Mouse (Mus musculus) spleen, postnatal 36 days (tissue): ENCODE data around the gene Syt13.

Experiments
- DNase-seq, 2 experiments: peaks; one replicate each; pipeline ENCODE4 v3.0.0; 2022; ENCODE audit warnings: low spot score in 2 of 2, mixed read lengths in 1 of 2

The Syt13 gene

DNA sequence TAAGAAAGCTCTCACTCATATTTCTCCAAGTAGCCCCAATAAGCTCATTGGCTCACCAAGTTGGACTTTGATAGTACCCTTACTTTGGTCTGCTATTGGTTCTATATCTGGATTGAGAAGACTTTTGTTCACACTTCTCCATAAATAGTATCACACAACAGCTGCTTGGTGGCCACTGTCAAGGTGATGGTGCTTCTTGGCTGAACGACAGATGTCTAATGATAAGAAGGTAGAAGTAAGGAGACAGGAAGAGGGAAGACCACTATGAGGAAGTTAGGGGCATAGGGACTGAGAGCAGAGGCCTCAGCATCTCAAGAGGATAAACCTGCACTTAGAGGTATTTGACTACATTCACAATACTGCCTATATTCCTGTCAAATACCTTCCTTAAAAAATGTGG lies 49.4 kb downstream of the Syt13 start:
- DNase-seq = no peak

GRCm38 (mm10) chr2:92966257-92966656 lies 51.4 kb downstream of the Syt13 start:
- no peak for DNase-seq

- no peak for DNase-seq
Observed at GRCm38 (mm10) chr2:92967032-92967838, 52.3 kb downstream of the Syt13 start.

- no peak for DNase-seq
Observed at GRCm38 (mm10) chr2:92967839-92968166, 52.9 kb downstream of the Syt13 start.

- no peak for DNase-seq
Observed at GRCm38 (mm10) chr2:92971069-92971468, 56.2 kb downstream of the Syt13 start.

GRCm38 (mm10) chr2:92971536-92971935 lies 56.6 kb downstream of the Syt13 start:
- no peak for DNase-seq

DNA sequence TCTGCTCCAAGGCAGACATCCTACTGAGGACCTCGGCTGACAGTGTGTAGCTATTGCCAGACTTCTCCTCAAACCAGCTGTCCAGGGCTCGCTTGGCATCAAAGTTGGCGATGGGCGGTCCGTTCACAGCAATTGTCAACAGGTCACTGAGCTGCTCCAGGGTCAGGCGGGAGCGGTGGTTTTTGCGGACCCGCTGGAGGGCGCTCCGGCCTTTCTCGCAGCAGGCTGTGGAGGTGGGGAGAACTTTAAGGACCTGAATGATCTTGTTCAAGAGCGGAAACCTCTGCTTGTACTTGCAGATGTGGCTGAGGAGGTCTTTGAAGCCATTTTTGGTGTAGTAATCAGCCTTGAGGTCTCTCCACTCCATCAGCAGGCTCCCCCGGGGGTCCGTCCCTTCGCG lies 57.2 kb downstream of the Syt13 start:
- no peak for DNase-seq

GRCm38 (mm10) chr2:92973646-92974045 lies 58.7 kb downstream of the Syt13 start:
- no peak for DNase-seq

- peak in 1 of 2 experiments; percentile 6 for DNase-seq
Observed at GRCm38 (mm10) chr2:92975031-92975790, 60.3 kb downstream of the Syt13 start.

DNA sequence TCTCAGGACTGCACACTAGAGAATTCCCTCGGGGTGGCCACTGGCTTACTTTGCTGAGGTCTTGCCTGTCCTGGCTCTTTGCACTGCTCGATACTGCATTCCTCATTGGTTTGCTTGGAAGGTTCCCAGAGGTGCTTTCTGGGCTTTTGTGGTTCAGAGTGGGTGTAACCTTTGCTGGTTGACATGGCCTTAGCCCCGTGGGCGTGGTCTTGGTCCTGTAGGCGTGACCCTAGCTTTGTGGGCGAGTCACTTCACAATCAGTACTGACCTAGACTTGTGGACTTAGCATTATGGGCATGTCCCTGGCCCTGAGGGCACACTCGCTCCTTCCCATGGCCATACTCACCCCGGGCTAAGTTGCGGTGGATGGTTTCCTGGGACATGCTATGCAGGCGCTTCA lies 65.3 kb downstream of the Syt13 start:
- DNase-seq = no peak

DNA sequence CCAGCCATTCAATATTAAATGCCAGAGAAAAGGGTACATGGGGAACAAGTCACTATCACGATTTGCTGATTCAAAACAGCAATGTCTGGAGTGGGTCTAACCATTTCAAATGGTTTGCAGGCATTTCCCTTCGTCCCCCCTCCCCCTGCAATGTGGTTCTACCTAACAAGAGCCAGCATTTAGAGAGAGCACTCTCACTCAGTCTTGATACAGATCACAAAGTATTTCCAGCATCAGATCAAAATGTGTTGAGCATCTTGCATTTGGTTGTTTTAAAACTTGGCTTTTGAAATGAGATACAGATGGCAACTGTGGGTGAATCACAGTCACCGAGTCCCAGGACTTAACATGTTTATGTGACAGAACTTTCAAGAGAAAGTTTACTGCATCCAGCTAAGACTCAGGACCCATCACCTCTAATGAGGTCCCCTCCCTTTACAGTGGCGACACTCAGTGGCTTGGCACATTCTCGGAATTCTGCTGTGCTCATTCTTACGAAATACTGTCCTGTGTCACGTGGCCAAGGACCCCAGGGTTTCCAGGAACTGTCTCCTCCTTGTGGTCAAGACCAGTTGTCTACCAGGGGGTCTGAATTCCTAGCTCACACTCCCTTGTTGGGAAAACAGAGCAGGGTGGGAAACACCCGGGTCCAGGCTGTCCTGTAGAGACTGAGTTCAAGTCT lies 67.8 kb downstream of the Syt13 start:
- DNase-seq = no peak

DNA sequence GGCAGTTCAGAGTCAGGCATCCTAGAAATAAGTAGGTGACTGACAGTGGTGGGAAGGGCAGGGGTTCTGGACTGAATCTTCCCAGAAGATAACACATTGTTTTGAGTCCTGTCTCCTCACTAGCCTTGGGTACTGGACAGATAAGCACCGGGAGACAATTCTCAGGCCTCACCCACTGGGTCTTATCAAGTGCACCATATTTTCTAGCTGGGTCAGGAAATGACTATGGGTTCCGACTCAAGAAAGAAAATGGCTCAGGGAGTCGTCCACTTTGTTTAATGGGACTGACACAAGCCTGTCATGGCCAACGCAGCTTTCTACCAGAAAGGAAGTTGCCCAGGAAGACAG lies 68.3 kb downstream of the Syt13 start:
- peak in 1 of 2 experiments; percentile 18 for DNase-seq

DNA sequence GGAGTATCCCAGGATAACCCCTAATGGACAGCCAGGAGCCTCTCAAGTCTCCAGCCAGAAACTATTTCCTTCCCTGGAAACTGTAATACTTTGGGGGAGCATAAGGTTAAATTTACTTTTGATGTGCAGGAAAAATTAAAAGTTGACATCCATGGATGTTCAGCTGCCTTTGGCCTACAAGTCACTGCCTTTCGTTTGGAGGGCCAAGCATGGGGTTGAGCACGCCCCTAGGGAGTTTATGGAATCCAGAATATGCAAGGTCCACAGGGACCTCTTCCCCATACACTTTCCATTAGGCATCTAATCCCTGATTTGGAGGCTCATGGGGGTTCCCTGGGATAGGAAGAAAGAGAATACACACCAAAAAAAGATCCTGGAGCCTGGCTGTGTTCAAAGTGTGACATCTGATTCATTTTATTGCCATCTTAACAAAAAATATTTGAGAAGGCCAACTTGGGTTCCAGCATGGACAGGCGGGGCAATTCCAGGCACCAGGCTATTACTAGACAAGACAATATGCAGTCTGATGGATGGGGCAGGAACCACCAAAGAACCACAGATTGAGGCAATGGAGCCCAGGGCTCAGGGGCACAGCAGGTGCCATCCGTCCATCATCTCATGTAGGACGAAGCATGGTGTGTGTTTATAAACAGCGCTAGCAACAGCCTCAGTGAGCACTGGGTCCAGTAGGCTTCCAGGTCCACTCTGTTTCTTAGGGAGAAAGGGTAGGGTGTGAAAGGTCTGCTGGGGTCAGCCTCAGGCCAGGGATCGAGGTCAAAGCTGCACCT lies 69.6 kb downstream of the Syt13 start:
- DNase-seq = no peak

DNA sequence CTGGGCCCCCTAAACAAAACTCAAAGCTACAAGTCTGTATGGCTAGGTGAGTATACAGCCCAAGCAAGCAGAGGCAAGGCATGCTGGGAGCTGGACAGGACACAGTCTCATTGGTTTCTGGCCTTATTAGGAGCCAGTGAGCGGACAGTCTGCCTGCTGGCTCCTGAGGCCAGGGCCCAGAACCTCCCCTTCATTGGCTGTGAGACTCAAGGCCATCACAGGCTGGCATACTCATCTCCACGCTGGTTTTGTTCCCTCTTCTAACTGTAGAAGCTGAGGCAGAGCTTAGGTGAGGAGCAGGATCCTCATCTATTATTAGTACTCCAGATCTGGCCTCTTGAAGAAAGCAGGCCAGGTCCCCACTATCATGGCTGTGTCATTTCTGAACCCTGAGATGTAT lies 70.3 kb downstream of the Syt13 start:
- DNase-seq = no peak

DNA sequence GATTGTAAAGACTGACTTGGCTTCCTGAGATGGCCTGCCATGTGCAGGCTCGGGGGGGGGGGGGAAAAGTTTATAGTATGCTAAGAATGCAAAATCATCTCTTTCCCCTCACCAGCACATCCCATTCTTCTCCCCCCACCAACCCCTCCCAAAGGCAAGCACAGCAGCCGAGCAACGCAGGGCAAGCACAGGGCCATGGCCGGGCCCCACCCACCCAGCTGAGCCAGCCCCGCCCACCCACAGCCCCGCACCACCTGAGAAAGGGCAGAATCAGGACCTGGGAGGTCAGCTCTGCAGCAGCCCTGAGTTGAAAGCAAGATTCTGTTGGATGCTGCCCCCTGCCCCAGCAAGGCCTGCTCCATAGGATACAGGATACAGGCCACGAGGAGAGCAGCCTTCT lies 70.7 kb downstream of the Syt13 start:
- no peak for DNase-seq

DNA sequence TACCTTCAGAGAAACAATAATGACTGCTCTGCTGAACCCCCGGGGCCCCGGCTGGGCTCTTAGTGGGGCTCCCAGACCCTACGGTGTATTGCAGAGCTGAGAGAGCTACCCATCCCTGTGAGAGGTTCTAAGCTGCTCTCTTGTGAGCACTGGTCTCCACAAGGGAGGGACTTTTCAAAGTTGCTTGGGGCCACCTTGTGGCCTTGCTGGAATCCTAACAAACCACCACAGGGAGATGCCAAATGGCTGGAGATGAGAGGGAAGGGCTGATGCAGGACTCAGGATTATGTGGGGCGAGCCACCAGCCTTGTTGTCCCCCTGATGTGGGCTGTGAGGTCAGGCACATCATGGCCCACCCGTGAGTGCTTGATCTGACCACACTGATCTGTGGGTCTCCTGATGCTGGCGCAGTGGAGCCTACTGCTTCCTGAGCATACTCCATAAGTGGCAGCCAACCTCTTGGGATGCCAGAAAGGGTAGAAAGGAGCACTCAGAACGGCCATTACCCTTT lies 72.3 kb downstream of the Syt13 start:
- no peak for DNase-seq

- DNase-seq = peak; percentile 22 to 38
Observed at GRCm38 (mm10) chr2:92987901-92988631, 73.2 kb downstream of the Syt13 start.

- no peak for DNase-seq
Observed at GRCm38 (mm10) chr2:92989593-92989992, 74.7 kb downstream of the Syt13 start.

DNA sequence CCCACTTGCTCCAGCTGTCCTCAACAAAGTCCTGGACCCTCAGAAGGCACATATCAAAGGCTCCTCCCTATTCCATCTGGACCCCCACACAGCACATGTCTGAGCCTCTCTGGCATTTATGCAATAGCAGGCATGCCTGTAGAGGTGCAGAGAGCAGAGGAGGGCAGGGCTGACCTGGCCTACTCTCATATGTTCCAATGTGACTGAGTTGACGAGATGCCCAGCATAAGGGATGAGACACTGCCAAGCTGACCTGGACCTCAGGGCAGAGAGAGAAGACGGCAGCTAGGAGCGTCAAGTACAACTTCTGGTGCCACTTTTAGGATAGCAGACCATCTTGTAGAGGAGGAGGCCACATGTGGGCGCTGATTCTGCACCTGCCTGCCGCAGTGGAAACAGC lies 77.1 kb downstream of the Syt13 start:
- no peak for DNase-seq

GRCm38 (mm10) chr2:93005028-93005427 lies 90.1 kb downstream of the Syt13 start:
- no peak for DNase-seq
